In the genomic region with DNA sequence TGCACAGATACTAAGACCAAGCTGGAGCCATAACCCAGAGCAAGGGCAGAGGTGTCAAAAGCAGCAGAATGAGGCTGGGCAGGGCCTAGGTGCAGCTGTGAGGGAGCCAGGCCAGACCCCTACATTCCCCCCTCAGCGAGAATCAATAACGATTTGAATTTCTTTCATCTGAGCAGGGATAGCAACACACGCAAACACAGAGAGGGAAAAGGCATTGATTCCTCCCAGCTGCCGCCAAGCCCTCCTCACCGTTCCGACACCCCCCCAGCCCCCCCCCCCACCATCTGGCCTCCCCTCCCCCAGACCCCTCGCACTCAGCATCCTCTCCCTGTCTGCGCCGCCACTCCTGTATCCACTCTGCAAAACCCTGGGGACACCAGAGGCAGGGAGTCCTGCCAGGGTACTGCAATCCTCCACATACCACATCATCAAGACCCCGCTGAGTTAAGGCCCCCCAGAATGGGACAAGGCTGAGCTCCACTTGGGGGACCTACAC, we compare ENCODE assay signal across 15 mouse cellular contexts.
DNase-seq lines count a peak whose midpoint lies in the region; ATAC-seq and TF ChIP-seq lines count a peak whose summit lies in the region.
"Had no signal": no experiment of that assay in that cellular context is flagged by ENCODE, and none has a peak within 500 bp of the region (broad histone marks: within the 10 kb centered on the region; RNA-seq: fewer than 3 reads in every experiment).

No protein-coding gene starts in this region.

- TF ChIP-seq EP300 in liver, postnatal 0 days (IDR thresholded peaks at IDR 0.05; ENCODE audit: low read depth) = no peak

- H3K9ac ChIP-seq in forebrain, embryonic 12.5 days = 0 out of 2 replicates have a peak overlapping the region, but pooled peaks have one; percentile 5
- peak overlapping the region; percentile 1; the same call in 1 of the 2 replicates for H3K9ac ChIP-seq in hindbrain, embryonic 16.5 days (ENCODE audit: low read depth, low read length)
- no peak overlapping the region for H3K9ac ChIP-seq in midbrain, postnatal 0 days (replicated peaks; ENCODE audit: low read length, poor library complexity, severe bottlenecking)
- H3K9ac ChIP-seq in liver, postnatal 0 days (replicated peaks) = no peak overlapping the region
- H3K9ac ChIP-seq: liver, embryonic 15.5 days had no signal

- peak overlapping the region; percentile 61; the same call in 1 of the 2 replicates for H3K27ac ChIP-seq in forebrain, embryonic 12.5 days
- no peak overlapping the region for H3K27ac ChIP-seq in hindbrain, embryonic 16.5 days (ENCODE audit: low read depth, low read length)
- H3K27ac ChIP-seq in midbrain, postnatal 0 days (ENCODE audit: low read depth, low read length) = no peak overlapping the region
- no peak overlapping the region for H3K27ac ChIP-seq in liver, postnatal 0 days (ENCODE audit: low read depth)
- H3K27ac ChIP-seq in layer of hippocampus, adult 2 months = no peak overlapping the region
- H3K27ac ChIP-seq: heart, embryonic 10.5 days; liver, embryonic 15.5 days had no signal

- DNase-seq in embryo, embryonic 10.5 days (ENCODE audit: low spot score) = peak; percentile 41
- no peak for DNase-seq in midbrain, postnatal 0 days (ENCODE audit: low spot score)
- DNase-seq in liver, postnatal 0 days = no peak
- DNase-seq in left cerebral cortex, postnatal 10 days (ENCODE audit: extremely low spot score in 1 of 2, low spot score in 2 of 2) = no peak
- DNase-seq in heart, postnatal 36 days = no peak
- DNase-seq in layer of hippocampus, adult 2 months (ENCODE audit: low spot score in 2 of 2) = no peak
- DNase-seq: adrenal gland, postnatal 14 days; cerebellum, adult 11-12 months; kidney, postnatal 36 days had no signal

- peak overlapping the region; percentile 34 for H3K4me2 ChIP-seq in forebrain, embryonic 12.5 days
- H3K4me2 ChIP-seq in hindbrain, embryonic 16.5 days (ENCODE audit: low read length) = peak overlapping the region; percentile 29
- peak overlapping the region; percentile 21 for H3K4me2 ChIP-seq in midbrain, postnatal 0 days (ENCODE audit: low read depth, low read length, poor library complexity, severe bottlenecking)
- no peak overlapping the region for H3K4me2 ChIP-seq in liver, postnatal 0 days (ENCODE audit: low read depth, low read length)
- H3K4me2 ChIP-seq: liver, embryonic 15.5 days had no signal

- peaks cover 34% of the 10 kb centered on the region for H3K4me1 ChIP-seq in forebrain, embryonic 12.5 days
- peaks cover 12% of the 10 kb centered on the region for H3K4me1 ChIP-seq in hindbrain, embryonic 16.5 days (ENCODE audit: control insufficient read depth, insufficient read depth, low read depth, low read length)
- no peaks in the 10 kb centered on the region for H3K4me1 ChIP-seq in midbrain, postnatal 0 days (ENCODE audit: insufficient read depth, low read length)
- no peaks in the 10 kb centered on the region for H3K4me1 ChIP-seq in liver, postnatal 0 days (ENCODE audit: insufficient read depth)
- H3K4me1 ChIP-seq: liver, embryonic 15.5 days had no signal

- no peak overlapping the region for H3K4me3 ChIP-seq in forebrain, embryonic 12.5 days (replicated peaks)
- no peak overlapping the region for H3K4me3 ChIP-seq in hindbrain, embryonic 16.5 days (ENCODE audit: low read length)
- H3K4me3 ChIP-seq in midbrain, postnatal 0 days (ENCODE audit: low read depth, low read length) = no peak overlapping the region
- no peak overlapping the region for H3K4me3 ChIP-seq in liver, postnatal 0 days (ENCODE audit: low read depth, low read length)
- H3K4me3 ChIP-seq in layer of hippocampus, adult 2 months = no peak overlapping the region
- H3K4me3 ChIP-seq: heart, embryonic 10.5 days; liver, embryonic 15.5 days had no signal

- no peaks in the 10 kb centered on the region for H3K36me3 ChIP-seq in forebrain, embryonic 12.5 days (replicated peaks)
- no peaks in the 10 kb centered on the region for H3K36me3 ChIP-seq in hindbrain, embryonic 16.5 days (ENCODE audit: control insufficient read depth, insufficient read depth, low read length)
- H3K36me3 ChIP-seq in midbrain, postnatal 0 days (ENCODE audit: insufficient read depth, low read length) = no peaks in the 10 kb centered on the region
- no peaks in the 10 kb centered on the region for H3K36me3 ChIP-seq in liver, postnatal 0 days (replicated peaks; ENCODE audit: insufficient read depth, low read length)
- H3K36me3 ChIP-seq: heart, embryonic 10.5 days; liver, embryonic 15.5 days had no signal

- intact Hi-C loops in left cerebral cortex, postnatal 10 days (cut with DNase I) = no loop called here
- intact Hi-C loops in heart, postnatal 36 days (cut with DNase I) = no loop called here

- 0% methylated on average over 5 of the region's 10 CpGs for WGBS in forebrain, embryonic 12.5 days
- 0% methylated on average over 9 of the region's 10 CpGs for WGBS in hindbrain, embryonic 16.5 days
- 10% methylated on average over 9 of the region's 10 CpGs for WGBS in midbrain, postnatal 0 days
- WGBS in liver, postnatal 0 days (ENCODE audit: insufficient replicate concordance) = 10% methylated on average over 9 of the region's 10 CpGs

- peak; percentile 71 for ATAC-seq in forebrain, embryonic 12.5 days (ENCODE audit: low FRiP score)
- peak; percentile 65 for ATAC-seq in hindbrain, embryonic 16.5 days
- ATAC-seq in midbrain, postnatal 0 days (ENCODE audit: low FRiP score) = peak; percentile 38; the same call in 1 of the 2 replicates
- ATAC-seq in liver, postnatal 0 days = no peak
- ATAC-seq: inflammation-experienced regulatory T-cells, adult 6 months; Patski had no signal

- H3K9me3 ChIP-seq in forebrain, embryonic 12.5 days = no peaks in the 10 kb centered on the region
- no peaks in the 10 kb centered on the region for H3K9me3 ChIP-seq in hindbrain, embryonic 16.5 days (ENCODE audit: control insufficient read depth, low read length)
- no peaks in the 10 kb centered on the region for H3K9me3 ChIP-seq in midbrain, postnatal 0 days (ENCODE audit: low read length)
- H3K9me3 ChIP-seq in liver, postnatal 0 days (ENCODE audit: low read length) = no peaks in the 10 kb centered on the region
- H3K9me3 ChIP-seq: heart, embryonic 10.5 days; liver, embryonic 15.5 days had no signal

- TF ChIP-seq CTCF in midbrain, postnatal 0 days (IDR thresholded peaks at IDR 0.05) = no peak
- TF ChIP-seq CTCF in liver, postnatal 0 days (IDR thresholded peaks at IDR 0.05; ENCODE audit: low read depth) = no peak
- no peak for TF ChIP-seq CTCF in layer of hippocampus, adult 2 months (conservative IDR thresholded peaks at IDR 0.05)

- peaks cover 69% of the 10 kb centered on the region for H3K27me3 ChIP-seq in forebrain, embryonic 12.5 days
- H3K27me3 ChIP-seq in hindbrain, embryonic 16.5 days (replicated peaks; ENCODE audit: control insufficient read depth, insufficient read depth, low read length) = peaks cover 20% of the 10 kb centered on the region
- peaks cover 7% of the 10 kb centered on the region for H3K27me3 ChIP-seq in midbrain, postnatal 0 days (ENCODE audit: insufficient read depth, low read length)
- peaks cover 15% of the 10 kb centered on the region; the same call in 1 of the 2 replicates for H3K27me3 ChIP-seq in liver, postnatal 0 days (ENCODE audit: insufficient read depth, low read length)

Comparison
In these comparisons a context has a peak if more than half of its experiments do, and no peak if none do; other contexts are left out.
1. H3K9ac ChIP-seq: peak in forebrain, embryonic 12.5 days (single experiment) and hindbrain, embryonic 16.5 days (single experiment); none in midbrain, postnatal 0 days (single experiment) and liver, postnatal 0 days (single experiment).